Mouse (Mus musculus) large intestine, adult 2 months (tissue): ENCODE data around the gene Shpk. TPM values are rescaled to one million over a fixed set of nuclear protein-coding genes. Genes with fewer than 3 reads are reported as not detected.
A peak's percentile ranks its signal among the peaks of the same experiment; 100 is the strongest.

Source experiments
- DNase-seq: peaks from one replicate; pipeline ENCODE4 v3.0.0-alpha.2; 2012; ENCODE audit warnings: low read depth, low spot score
- WGBS: fragments of 180-500 bp; shearing (Covaris S2); methylation state at CpG from one replicate; pipeline ENCODE4 v1.1.7; 2018; 5-methylcytosine and 5-hydroxymethylcytosine counted together
- polyA plus RNA-seq: library from polyadenylated mRNA; depleted of rRNA; stranded (reverse); fragments of >200 nt; gene quantifications from 2 replicates; pipeline ENCODE4 v1.2.3, GENCODE M21; 2012; rRNA removed

The Shpk gene
- polyA plus RNA-seq, 1 experiment, result 10.4 TPM

DNA sequence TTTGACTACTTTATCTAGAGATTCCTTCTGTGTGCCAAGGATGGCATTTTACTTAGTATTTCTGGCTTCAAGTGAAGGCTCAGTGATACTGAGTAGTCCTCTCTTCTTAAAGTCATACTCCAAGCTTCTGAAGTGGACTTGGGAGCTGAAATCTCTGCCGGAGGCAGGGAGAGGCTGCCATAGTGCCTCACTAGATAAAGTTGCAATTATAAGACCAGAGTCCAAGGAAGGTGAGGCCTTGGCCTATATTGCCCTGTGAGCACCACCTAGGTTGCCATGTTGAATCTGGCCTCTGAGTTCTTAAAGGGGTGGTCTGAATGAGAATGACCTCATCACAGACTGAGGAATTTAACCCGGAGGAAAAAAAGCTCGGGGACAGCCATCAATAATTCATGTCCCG lies 43.5 kb downstream of the Shpk start:
- WGBS, result 75% methylated on average over 4 of the region's 4 CpGs
- no peak for DNase-seq

DNA sequence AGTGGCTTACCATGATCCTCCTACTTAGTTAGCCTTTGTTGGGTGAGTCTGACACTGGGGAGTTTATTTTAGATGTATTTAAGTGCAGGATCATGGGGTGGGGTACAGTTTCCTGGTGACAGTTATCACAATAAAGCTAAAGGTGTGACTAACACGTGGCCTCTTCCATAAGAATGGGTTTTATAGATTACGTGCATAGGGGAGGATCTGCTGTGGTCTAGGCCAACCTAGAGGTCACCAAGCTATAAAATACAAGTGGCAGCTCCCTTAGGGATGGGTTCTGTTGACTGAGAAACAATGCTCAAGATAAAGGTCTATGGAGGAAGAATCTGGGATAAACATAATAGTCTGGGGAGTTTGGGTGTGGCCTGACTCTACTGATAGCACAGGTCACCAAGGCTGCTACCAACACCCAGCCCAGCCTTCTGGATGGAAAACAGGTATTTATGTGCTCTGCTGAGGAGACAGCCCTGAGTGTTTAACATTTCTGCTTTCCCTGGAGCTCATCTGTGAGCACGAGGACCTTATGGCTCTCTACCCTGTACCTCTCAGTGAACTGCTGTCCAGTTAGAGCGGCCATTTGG lies 58.2 kb downstream of the Shpk start:
- DNase-seq, result no peak
- 38% methylated on average over 4 of the region's 4 CpGs for WGBS

DNA sequence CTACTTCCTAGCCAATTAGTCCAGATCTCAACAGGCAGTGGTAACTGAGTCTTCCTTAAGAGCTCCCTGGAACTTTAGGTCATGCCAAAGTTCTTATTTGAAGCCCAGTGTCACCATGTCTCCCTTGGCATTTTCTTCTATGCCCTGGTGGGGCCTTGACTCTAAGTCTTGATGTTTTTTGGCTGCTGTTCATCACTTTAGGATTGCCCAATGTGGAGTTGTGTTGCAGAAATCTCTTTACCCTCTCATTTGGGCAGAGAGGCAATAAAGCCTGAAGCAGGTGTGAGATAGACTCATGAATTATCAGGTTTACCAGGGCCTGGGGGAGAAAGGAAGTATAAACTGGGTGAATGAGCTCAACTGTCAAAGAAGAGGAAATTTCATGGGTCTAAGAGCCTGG lies 59.4 kb downstream of the Shpk start:
- DNase-seq, result no peak

DNA sequence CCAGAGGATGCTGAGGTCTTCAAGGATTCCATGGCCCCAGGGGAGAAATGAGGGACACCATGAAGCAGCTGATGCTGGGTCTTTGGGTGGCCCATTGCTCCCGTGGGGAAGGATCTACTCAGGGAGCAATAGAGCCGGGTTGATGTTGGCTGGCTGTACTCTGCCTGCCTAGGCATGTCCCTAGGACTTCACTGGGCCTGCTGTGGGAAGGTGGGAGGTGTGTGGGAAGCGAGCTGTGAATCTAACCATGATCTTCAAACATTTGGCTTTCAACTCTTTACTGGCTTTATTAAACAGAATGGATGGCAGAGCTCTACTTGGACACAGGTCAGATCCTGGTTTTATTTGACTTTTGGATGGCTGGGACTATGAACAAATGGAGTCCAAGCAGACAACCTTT lies 61.2 kb downstream of the Shpk start:
- WGBS, result 72% methylated on average over 3 of the region's 3 CpGs
- no peak for DNase-seq

DNA sequence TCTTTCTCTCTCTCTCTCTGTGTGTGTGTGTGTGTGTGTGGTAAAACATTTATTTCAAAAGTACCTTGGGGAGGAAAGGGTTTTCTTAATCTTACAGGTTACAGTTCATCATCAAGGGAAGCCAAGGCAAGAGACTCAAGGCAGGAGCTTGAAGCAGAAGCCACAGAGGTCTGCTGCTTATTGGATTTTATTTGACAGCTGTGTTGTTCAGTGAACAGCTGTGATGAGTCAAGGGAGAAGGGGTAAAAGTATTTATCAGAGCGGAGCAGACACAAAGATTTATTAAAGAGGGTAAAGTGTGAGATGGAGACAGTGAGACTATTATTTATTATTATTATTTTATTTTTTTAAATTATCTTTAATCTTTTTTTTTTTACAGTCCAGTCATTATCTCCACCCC lies 62.1 kb downstream of the Shpk start:
- WGBS, result 80% methylated on average over 1 of the region's 1 CpGs
- DNase-seq, result no peak

DNA sequence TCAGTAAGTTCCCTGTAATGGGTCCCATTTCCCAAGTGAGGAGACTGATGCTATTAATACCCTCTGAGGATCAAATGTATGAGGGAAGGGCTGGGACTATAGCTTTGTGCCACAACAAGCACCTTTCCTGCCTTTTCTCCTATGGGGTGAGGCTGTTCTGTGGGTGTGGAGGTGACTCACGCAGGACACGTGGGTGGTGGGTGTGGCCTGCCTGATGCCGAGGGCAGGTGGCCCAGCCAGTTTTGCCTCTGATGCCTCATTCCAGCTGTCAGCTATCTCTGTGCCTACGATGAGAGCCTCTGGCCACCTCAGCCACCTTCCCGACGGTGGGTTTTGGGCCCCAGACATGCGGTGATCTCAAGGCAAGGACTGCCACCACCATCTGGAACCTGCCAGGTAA lies 68.0 kb downstream of the Shpk start, which contains the start of gene Trpv3:
Gene Trpv3, plus strand, starts transcription at position 122 of the 400 bp plus-strand sequence.
- WGBS, result 43% methylated on average over 7 of the region's 7 CpGs
- peak; percentile 65 for DNase-seq

Other genes with a start within 250 kb of the Shpk start
- gene Atp2a3, start 238.3 kb upstream of the Shpk start, polyA plus RNA-seq, result 118 and 136 TPM in 2 replicates
- 6.5 and 11.8 TPM in 2 replicates for gene P2rx1, start 200.4 kb upstream of the Shpk start, polyA plus RNA-seq
- 3.8 and 4.2 TPM in 2 replicates for gene Camkk1, start 180.5 kb upstream of the Shpk start, polyA plus RNA-seq
- gene Ncbp3, start 151.7 kb upstream of the Shpk start, polyA plus RNA-seq, result 2.2 and 2.4 TPM in 2 replicates
- gene Itgae, start 108.9 kb upstream of the Shpk start, polyA plus RNA-seq, result 5.4 and 12.1 TPM in 2 replicates
- 3.1 and 3.6 TPM in 2 replicates for gene Haspin, start 61.2 kb upstream of the Shpk start, polyA plus RNA-seq
- gene P2rx5, start 39.0 kb upstream of the Shpk start, polyA plus RNA-seq, result 0.43 and 0.44 TPM in 2 replicates
- 37.8 and 40.2 TPM in 2 replicates for gene Emc6, start 22.4 kb upstream of the Shpk start, polyA plus RNA-seq
- 221 and 232 TPM in 2 replicates for gene Tax1bp3, start 22.4 kb upstream of the Shpk start, polyA plus RNA-seq
- 14.2 and 19.4 TPM in 2 replicates for gene Ctns, start 418 bp upstream of the Shpk start, polyA plus RNA-seq
- 0.18 and 0.21 TPM in 2 replicates for gene Trpv1, start 34.8 kb downstream of the Shpk start, polyA plus RNA-seq
- 0.45 and 1.8 TPM in 2 replicates for gene Trpv3, start 67.9 kb downstream of the Shpk start, polyA plus RNA-seq
- 25.3 and 42.6 TPM in 2 replicates for gene Aspa, start 130.1 kb downstream of the Shpk start, polyA plus RNA-seq
- 0.02 TPM in 1 of 2 replicates, not detected in the other for gene Gm49340, start 130.3 kb downstream of the Shpk start, polyA plus RNA-seq
- gene Spata22, start 130.3 kb downstream of the Shpk start, polyA plus RNA-seq, result 0.25 TPM in 1 of 2 replicates, not detected in the other
- 0.07 TPM in 1 of 2 replicates, not detected in the other for gene Olfr20, start 151.3 kb downstream of the Shpk start, polyA plus RNA-seq
- gene Olfr376, start 171.8 kb downstream of the Shpk start, polyA plus RNA-seq, result not detected in 2 replicates
- not detected in 2 replicates for gene Olfr1, start 200.2 kb downstream of the Shpk start, polyA plus RNA-seq
- not detected in 2 replicates for gene Olfr378, start 229.0 kb downstream of the Shpk start, polyA plus RNA-seq